Mouse (Mus musculus) frontal cortex, postnatal 10 days (tissue): ENCODE data around the gene Nfkbie.
A peak's percentile ranks its signal among the peaks of the same experiment; 100 is the strongest.

Experiments used
- DNase-seq, 2 experiments: peaks; one replicate each; pipeline ENCODE4 v3.0.0; 2022; ENCODE audit warnings: low spot score in 2 of 2, mixed read lengths in 1 of 2

Nfkbie gene

DNA sequence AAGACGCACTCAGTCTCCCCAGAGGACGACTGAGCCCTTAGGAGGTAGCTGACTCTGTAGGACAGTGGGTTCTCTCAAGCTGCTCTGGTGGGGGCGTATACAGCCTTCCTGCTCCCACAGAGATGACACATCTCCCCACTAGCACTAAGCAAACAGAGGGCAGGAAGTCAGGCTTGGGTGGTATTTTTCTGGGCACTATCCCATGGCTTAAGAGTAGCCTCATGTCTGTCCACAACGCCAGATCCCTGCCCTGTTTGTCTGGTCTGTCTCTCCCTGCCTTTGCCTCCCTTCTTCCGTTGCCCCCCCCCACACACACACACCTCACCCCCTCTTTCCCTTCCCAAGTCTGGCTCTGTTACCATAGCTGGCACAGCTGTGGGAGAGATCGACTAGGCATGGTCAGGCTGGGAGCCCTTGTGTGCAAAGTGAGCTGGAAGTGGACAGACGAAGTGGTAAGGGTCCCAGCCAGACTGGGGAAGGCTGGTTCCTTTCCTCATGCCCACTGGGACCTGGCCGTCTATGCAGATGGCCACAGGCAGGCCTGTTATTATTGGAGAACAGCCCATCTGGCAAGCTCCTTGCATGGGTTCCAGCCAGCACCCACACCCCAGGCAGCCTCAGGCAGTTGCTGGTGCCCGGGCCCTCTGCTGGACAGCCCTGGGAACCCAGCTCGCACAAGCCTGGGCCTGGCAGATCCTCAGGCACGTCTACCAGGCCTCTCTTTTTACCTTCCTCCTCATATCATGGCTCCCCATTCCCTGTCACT is 41.3 kb downstream of the Nfkbie start:
- peak; percentile 60 to 65 for DNase-seq

DNA sequence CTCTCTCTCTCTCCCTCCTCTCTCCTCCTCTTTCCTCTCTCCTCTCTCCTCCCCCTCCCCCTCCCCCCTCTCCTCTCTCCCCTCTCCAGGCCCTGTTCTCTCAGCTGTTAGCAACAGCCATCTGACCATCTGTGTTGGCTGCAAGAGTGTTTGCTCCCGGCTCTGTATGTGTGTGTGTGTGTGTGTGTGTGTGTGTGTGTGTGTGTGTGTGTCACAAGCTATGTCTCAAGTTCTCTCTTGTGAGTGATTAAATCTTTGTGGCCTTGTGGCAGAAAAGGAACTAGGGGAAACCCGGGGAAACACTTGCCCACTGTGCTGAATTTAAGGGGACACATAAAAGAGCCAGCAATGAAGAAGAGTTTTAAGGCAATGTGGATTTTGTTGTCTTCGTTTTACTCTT is 42.3 kb downstream of the Nfkbie start:
- no peak for DNase-seq

DNA sequence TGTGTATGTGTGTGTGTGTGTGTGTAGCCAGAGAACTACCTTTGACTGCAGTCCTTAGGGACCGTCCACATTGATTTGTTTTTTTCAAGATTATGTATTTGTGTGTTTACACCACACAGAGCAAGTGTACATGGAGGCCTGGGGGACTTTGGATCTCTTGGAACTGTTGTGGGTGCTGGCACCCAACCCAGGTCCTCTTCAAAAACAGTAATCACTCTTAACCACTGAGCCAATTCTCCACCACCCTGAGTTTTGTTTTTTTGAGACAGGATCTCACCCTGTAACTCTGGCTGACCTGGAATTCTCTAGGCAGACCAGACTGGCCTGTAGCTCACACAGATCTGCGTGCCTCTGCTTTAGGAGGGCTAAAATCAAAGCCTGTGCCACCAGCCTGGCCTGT is 42.9 kb downstream of the Nfkbie start:
- DNase-seq = no peak

DNA sequence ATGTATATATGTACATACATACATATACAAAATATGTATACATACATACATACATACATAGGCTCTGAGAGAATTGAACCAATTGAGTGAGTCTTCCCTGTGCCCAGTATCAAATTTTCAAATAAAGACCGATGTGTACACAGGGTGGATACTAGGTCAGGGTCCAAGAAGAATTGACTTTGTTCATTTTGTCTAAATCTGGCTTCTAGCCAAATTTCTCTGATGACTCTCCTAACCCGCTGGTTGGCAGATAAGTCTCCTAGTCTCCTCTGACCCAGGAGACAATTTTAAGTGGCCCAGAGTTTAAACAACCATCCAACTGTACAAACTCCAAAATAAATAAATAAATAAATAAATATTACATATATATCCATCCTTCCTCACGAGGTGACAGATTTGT is 43.4 kb downstream of the Nfkbie start:
- DNase-seq = no peak

DNA sequence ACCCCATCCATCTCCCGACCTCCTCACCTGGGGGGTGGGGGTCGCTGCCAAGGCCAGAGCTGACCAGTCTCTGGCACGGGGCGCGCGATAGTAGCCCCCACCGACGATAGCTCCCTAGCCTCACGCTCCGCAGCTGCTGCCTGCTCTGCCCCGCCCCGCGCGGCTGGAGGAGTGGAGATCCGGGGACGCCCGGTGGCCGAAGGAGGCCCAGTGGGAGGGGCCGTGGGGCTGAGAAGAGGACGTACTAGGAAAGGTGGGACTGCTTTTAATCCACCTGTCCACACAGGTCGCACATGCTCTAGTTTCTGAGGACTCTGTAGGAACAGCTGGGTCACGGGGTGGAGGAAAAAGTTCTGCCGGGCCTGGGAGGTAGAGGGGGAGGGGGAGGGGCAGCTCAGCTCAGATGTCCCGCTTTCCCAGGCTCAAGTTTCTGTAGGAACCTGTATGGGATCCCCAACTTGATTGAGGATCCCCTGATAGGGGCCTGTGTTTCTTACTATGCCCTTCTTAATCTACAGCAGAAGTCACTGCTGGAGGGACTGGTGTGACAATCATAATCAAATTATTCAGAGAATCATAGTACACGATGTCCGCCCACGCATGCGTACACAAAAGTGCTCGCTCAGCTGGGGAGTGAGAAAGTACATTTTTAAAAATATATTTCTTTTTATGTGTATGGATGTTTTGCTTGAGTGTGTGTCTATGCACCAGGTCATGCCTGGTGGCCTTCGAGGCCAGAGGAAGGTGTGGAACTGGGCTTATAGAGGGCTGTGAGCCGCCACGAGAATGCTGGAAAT is 44.1 kb downstream of the Nfkbie start, which contains the start of gene Slc29a1:
Gene Slc29a1 (minus strand): TSS at position 161 of the 797 bp plus-strand sequence.
- DNase-seq = no peak

DNA sequence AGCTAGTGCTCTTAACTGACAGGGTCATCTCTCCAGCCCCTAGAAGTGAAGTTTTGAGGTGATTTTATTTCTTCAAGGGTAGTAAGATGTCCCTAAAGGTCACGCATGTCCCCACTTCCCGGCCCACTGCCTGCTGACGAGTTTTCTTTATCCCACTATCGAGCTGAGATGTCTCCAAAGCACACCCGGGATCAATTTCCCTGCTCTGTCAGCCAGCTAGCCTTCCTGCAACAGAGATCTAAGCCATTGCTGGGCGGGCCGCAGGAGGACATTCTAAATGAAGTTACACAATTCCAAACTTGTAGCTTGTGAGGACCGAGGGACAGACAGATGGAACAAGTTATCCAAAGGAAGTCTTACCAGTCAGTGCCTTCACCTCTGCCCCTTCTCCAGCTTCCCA is 44.8 kb downstream of the Nfkbie start:
- DNase-seq = no peak

DNA sequence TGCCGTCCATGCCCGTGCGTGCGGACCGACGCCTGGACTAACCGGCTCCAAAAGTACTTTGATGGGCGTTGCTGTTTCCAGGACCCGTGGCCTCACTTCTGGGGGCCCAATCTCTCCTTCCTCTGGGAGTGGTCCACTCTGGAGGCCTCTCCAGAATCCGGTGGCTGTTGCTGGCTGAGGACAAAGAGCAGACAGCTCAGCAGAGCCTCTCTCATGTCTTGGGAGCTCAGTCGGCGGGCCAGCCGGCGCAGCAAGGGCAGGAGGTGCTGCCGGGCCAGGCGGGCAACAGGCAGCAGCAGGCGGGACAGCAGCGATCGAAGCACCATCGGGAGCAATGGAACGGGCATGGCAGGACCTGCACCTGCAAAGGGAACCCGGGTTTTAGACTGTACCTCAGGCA is 45.8 kb downstream of the Nfkbie start:
- DNase-seq = no peak

DNA sequence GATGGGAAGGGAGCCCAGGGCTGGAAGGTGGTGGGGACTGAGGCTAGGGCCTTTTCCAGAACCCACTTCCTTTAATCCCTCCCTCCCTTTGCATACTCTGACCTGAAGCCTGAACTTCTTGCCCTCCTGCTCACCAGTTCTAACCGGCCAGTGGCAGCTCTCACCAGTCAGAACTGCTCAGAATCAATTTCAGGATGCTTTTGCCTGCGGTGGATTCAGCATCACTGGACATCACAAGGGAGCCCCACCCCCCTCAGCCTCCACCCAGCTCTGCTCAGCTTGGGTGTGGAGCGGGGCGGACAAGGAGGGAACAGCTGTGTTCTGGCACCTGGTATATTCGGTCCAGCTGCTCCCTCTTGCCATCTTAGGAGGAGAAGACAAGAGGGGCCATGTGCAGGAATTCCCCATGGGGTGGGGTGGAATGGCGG is 46.4 kb downstream of the Nfkbie start, which contains the start of gene Mymx:
Gene Mymx (minus strand): TSS at position 226 of the 428 bp plus-strand sequence.
- no peak for DNase-seq

DNA sequence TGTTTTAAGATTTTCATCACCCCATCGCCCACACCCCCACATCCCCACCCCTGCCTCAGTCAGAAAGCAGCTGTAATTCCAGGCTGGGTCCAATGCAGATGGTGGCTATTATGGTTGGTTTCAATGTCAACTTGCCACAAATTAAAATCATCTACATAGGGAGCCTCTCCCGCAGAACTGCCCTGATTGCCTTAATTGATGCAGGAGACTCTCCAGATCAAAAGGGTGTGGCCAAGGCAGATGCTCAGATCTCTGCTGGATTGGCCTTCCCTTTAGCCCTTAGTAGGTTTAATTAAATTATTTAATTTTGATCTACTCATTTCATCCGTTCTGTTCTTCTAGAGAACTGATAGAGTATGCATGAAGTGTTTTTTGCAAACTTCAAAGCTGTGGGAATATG is 47.5 kb downstream of the Nfkbie start:
- no peak for DNase-seq

DNA sequence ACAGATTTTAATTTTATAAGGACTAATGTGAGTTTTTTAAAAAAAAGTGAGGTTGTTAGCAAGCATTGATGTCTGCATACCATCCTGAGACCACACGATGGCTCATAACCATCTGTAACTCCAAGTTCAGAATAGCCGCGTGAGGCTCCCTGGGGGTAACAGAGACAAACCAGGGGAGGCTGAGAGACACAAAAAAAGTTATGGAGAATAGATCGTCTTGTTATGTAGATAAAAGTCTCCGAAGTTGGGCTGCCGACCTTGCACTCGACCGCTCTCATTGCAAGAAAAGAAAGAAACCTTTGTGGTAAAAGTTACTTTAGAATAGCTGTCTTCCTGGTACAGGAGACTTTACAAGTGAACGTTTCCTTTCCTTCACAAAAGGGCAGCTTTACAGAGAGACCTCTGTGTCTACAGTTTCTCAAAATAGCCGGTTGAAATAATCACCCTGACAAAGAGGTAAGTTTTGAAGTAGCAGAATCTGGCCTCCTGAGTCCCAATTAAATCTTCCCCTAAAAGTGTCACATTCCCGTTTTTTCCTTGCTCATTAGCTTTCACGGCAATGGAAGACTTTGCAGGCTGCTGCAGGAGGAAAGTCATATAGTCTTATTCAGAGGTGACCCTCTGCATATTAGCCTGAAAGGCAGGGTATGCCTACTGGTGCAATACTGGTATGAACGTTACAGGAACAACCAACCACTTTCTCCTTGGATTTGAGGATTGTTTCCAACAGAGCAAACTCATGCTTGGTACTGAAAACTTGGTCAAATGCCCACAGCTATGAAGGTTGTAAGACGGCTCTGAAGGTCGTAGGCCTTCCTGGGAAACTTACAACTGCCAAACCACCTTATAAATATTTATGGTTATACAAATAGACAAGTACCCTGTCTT is 51.7 kb downstream of the Nfkbie start:
- no peak for DNase-seq

DNA sequence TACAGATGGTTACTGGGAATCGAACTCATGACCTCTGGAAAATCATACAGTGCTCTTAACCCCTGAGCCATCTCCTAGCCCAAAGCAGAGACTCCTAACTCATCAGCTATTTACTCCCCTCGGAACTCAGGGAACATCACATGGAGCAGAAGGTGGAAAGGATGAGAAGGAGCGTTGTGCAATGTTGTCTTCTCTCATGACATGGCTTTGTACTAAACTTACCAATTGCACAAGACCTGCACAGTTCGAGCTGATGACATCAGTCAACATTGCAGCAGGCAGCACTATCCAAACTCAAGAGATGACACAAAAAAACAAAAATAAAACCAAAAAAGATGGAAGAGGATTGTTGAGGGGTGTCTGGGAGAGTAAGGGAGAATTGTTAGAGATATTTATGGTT is 52.9 kb downstream of the Nfkbie start:
- no peak for DNase-seq

DNA sequence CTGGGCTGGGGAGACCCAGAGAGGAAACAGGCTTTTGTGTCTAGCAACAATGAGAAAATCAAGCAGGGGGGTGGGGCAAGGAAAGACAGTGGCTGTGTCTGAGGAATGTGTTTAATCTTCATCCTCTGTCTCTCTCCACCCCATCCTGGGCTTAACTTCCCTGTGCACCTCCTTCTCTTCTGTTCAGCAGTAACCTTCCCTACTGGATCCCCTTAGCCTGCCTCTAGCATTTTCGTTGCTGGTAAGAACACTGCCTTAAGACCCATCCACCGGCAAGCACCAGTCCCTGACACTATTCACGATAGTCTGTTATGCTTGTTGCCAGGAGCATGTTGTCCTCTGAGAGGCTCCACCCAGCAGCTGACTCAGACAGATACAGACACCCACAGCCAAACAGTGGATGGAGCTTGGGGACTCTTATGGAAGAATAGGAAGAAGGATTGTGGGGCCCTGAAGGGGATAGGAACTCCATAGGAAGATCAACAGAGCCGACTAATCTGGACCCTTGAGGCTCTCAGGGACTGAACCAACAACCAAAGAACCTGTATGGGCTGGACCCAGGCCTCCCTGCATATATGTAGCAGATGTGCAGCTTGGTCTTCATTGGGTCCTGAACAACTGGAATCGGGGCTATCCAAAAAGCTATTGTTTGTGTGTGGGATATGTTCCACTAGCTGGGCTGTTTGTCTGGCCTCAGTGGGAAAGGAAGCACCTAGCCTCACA is 54.8 kb downstream of the Nfkbie start:
- no peak for DNase-seq

DNA sequence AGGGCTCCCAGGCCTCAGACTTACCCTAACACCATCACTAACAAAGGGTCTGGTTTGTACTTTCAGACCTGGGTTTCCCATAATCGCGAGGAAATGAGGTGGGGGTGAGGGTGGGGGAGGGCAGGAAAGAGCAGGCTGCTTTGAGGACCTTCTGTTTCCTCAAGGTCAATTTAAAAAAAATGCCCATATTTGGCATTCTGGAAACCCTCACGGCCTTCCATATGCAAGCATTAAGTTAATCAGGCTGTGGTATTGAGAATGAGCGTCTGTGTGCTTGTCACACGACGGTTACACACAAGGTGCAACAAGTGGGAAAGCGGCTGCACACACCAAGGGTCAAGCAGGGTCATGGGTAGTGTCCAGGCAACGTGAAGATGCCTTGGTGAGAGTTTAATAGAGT is 56.5 kb downstream of the Nfkbie start:
- no peak for DNase-seq
